Mouse (Mus musculus): ENCODE results near the gene Isy1.

- TF ChIP-seq CTCF (IDR thresholded peaks at IDR 0.05; ENCODE audit: extremely low read depth, insufficient read length, insufficient replicate concordance, low read depth, low read length) (0 out of 2 replicates have a peak, but pooled peaks have one; percentile 19), POLR2A (IDR thresholded peaks at IDR 0.05; ENCODE audit: low read depth, low read length) (peak; percentile 47; the same call in 1 of the 2 replicates)
Observed at GRCm38 (mm10) chr6:87838551-87839197, at the start of gene Isy1.
